Mouse (Mus musculus) ovary, adult 18-20 months (tissue): ENCODE results near the gene Pea15a.

Experiments used
- DNase-seq: peaks from one replicate; pipeline ENCODE4 v3.0.0; 2022; ENCODE audit warnings: low spot score, mixed read lengths

Pea15a gene

GRCm38 (mm10) chr1:172179102-172179501 lies 27.5 kb downstream of the Pea15a start:
- no peak for DNase-seq

GRCm38 (mm10) chr1:172177791-172178190 lies 28.8 kb downstream of the Pea15a start:
- no peak for DNase-seq

- DNase-seq = no peak
Observed at GRCm38 (mm10) chr1:172173181-172173580, 33.4 kb downstream of the Pea15a start.

GRCm38 (mm10) chr1:172172381-172172780 lies 34.2 kb downstream of the Pea15a start:
- DNase-seq = no peak

- DNase-seq = no peak
Observed at GRCm38 (mm10) chr1:172169809-172170208, 36.8 kb downstream of the Pea15a start.

- no peak for DNase-seq
Observed at GRCm38 (mm10) chr1:172167911-172168310, 38.7 kb downstream of the Pea15a start.

- no peak for DNase-seq
Observed at GRCm38 (mm10) chr1:172162959-172163358, 43.6 kb downstream of the Pea15a start.

- DNase-seq = no peak
Observed at GRCm38 (mm10) chr1:172162009-172162408, 44.6 kb downstream of the Pea15a start.

GRCm38 (mm10) chr1:172160508-172160907 lies 46.1 kb downstream of the Pea15a start:
- DNase-seq = no peak

GRCm38 (mm10) chr1:172159970-172160369 lies 46.6 kb downstream of the Pea15a start:
- no peak for DNase-seq

- no peak for DNase-seq
Observed at GRCm38 (mm10) chr1:172155518-172155917, 51.1 kb downstream of the Pea15a start.

- DNase-seq = no peak
Observed at GRCm38 (mm10) chr1:172154536-172154935, 52.1 kb downstream of the Pea15a start.

GRCm38 (mm10) chr1:172148955-172149815 lies 57.4 kb downstream of the Pea15a start:
- DNase-seq = no peak

GRCm38 (mm10) chr1:172148279-172148954 lies 58.2 kb downstream of the Pea15a start:
- no peak for DNase-seq

GRCm38 (mm10) chr1:172147835-172148278 lies 58.7 kb downstream of the Pea15a start, which contains the start of gene Dcaf8:
TSS of gene Dcaf8 (plus strand) at chr1:172148084.
- peak; percentile 97 for DNase-seq
